In the genomic region with DNA sequence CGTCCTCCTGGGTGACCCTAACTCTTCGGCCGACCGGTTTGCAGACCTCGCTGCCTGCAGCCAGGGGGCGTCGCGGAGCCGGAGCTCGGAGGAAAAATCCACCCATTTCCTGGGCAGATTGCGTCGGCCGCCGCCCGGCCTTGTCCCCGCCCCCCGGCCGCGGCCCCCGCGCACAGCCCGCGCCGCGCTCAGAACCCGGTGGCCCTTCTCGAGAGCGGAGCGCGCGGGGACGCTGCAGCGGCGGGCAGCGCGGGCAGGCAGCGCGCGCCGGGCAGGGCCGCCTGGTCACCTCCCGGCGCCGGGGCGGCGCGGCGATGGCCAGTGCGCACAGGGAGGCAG, we compare ENCODE assay signal across 9 mouse cellular contexts. TPM values are rescaled to one million over a fixed set of nuclear protein-coding genes. Genes with fewer than 3 reads are reported as not detected.
DNase-seq lines count a peak whose midpoint lies in the region; ATAC-seq and TF ChIP-seq lines count a peak whose summit lies in the region.
"Had no signal": no experiment of that assay in that cellular context is flagged by ENCODE, and none has a peak within 500 bp of the region (broad histone marks: within the 10 kb centered on the region; RNA-seq: fewer than 3 reads in every experiment).

No protein-coding gene starts in this region.

- peaks cover 2% of the 10 kb centered on the region; the same call in 1 of the 2 replicates for H3K4me1 ChIP-seq in forebrain, postnatal 0 days (ENCODE audit: insufficient read depth)
- peaks cover 8% of the 10 kb centered on the region for H3K4me1 ChIP-seq in lung, embryonic 16.5 days (replicated peaks; ENCODE audit: control insufficient read depth, insufficient read depth, low read length)

- peak; percentile 81 for TF ChIP-seq CTCF in forebrain, postnatal 0 days (IDR thresholded peaks at IDR 0.05; ENCODE audit: low read depth)

- no peaks in the 10 kb centered on the region for H3K36me3 ChIP-seq in forebrain, postnatal 0 days (ENCODE audit: insufficient read depth)
- no peaks in the 10 kb centered on the region for H3K36me3 ChIP-seq in lung, embryonic 16.5 days (ENCODE audit: control insufficient read depth, insufficient read depth, low read length)

- H3K27me3 ChIP-seq in forebrain, postnatal 0 days (ENCODE audit: insufficient read depth, low read length): no peaks in the 10 kb centered on the region
- H3K27me3 ChIP-seq in lung, embryonic 16.5 days (ENCODE audit: control insufficient read depth, insufficient read depth, low read depth, low read length): peaks cover 14% of the 10 kb centered on the region; the same call in 1 of the 2 replicates

- peak overlapping the region; percentile 57; the same call in 1 of the 2 replicates for H3K27ac ChIP-seq in forebrain, postnatal 0 days (ENCODE audit: low read depth, low read length)
- no peak overlapping the region for H3K27ac ChIP-seq in lung, embryonic 16.5 days (ENCODE audit: low read length)

- intact Hi-C loops in heart, postnatal 36 days (cut with DNase I): loop anchor here (2.0 kb wide), 1 partner anchor 73 kb away; no protein-coding TSS in a partner anchor

- peak overlapping the region; percentile 99 for H3K4me2 ChIP-seq in forebrain, postnatal 0 days (ENCODE audit: low read depth)
- H3K4me2 ChIP-seq in lung, embryonic 16.5 days (ENCODE audit: low read depth, low read length): peak overlapping the region; percentile 98

- peak overlapping the region; percentile 63 for H3K4me3 ChIP-seq in forebrain, postnatal 0 days (ENCODE audit: low read depth, low read length)
- peak overlapping the region; percentile 66 for H3K4me3 ChIP-seq in lung, embryonic 16.5 days (ENCODE audit: low read length)

- peak overlapping the region; percentile 72 for H3K9ac ChIP-seq in forebrain, postnatal 0 days
- peak overlapping the region; percentile 73 for H3K9ac ChIP-seq in lung, embryonic 16.5 days (ENCODE audit: low read length)

- no peaks in the 10 kb centered on the region for H3K9me3 ChIP-seq in forebrain, postnatal 0 days (ENCODE audit: low read length)
- H3K9me3 ChIP-seq in lung, embryonic 16.5 days (ENCODE audit: control insufficient read depth, low read length): no peaks in the 10 kb centered on the region

- peak; percentile 78 for ATAC-seq in forebrain, postnatal 0 days
- ATAC-seq in lung, embryonic 16.5 days (ENCODE audit: low read depth): peak; percentile 89

- under 1% methylated on average over 42 of the region's 49 CpGs for WGBS in forebrain, postnatal 0 days
- WGBS in lung, embryonic 16.5 days: 0% methylated on average over 42 of the region's 49 CpGs

- DNase-seq in MEL-GATA-1-ER (ENCODE audit: extremely low read depth, low read depth): peak; percentile 29
- DNase-seq in cerebellum, adult 18-20 months: peak; percentile 91 to 98
- DNase-seq in forebrain, postnatal 0 days: peak; percentile 79
- DNase-seq in heart, postnatal 36 days: peak; percentile 87 to 90
- peak; percentile 78 for DNase-seq in layer of hippocampus, adult 9-11 months
- DNase-seq in ovary, postnatal 36 days (ENCODE audit: low spot score): peak; percentile 89
- DNase-seq in thymus, postnatal 36 days: peak; percentile 49 to 57

RNA-seq across cellular contexts. Expression of gene Olfm1, which starts 12.6 kb away (rescaled TPM):
- total RNA-seq in forebrain, postnatal 0 days (2014; rRNA removed): 277 and 344 TPM in 2 replicates
- polyA plus RNA-seq in forebrain, postnatal 0 days (2015; fragmentation: Nextera tagmentation; extraction: Ambion mirVana): 347 and 444 TPM in 2 replicates
- total RNA-seq in heart, postnatal 36 days (2021): 1 to 10 TPM; 7.1 to 9.5 TPM
- 9.2 and 9.5 TPM in 2 replicates for polyA plus RNA-seq in lung, embryonic 16.5 days (2015; fragmentation: Nextera tagmentation; extraction: Ambion mirVana)
- total RNA-seq: hematopoietic stem cell, adult 5-6 weeks had no signal

Comparison
In these comparisons a context has a peak if more than half of its experiments do, and no peak if none do; other contexts are left out.
1. DNase-seq: peak in every context shown above with its lines; median percentile 94 in cerebellum, adult 18-20 months; 89 in ovary, postnatal 36 days; 88 in heart, postnatal 36 days; 79 in forebrain, postnatal 0 days; 78 in layer of hippocampus, adult 9-11 months; 53 in thymus, postnatal 36 days; 29 in MEL-GATA-1-ER.
2. RNA of gene Olfm1, which starts 12.6 kb away (total RNA-seq): 277 to 344 TPM in forebrain, postnatal 0 days; 7.1 to 9.5 TPM in heart, postnatal 36 days; every median in the first group is over 10 times any median in the second.